Mouse (Mus musculus): ENCODE data around the gene Fam169a.
A peak's percentile ranks its signal among the peaks of the same experiment; 100 is the strongest.
"Not testable (repeated sequence)": the region's sequence is repeated elsewhere in the genome, so short reads cannot be mapped to it uniquely, and the experiment has no call there.

Gene Fam169a

DNA sequence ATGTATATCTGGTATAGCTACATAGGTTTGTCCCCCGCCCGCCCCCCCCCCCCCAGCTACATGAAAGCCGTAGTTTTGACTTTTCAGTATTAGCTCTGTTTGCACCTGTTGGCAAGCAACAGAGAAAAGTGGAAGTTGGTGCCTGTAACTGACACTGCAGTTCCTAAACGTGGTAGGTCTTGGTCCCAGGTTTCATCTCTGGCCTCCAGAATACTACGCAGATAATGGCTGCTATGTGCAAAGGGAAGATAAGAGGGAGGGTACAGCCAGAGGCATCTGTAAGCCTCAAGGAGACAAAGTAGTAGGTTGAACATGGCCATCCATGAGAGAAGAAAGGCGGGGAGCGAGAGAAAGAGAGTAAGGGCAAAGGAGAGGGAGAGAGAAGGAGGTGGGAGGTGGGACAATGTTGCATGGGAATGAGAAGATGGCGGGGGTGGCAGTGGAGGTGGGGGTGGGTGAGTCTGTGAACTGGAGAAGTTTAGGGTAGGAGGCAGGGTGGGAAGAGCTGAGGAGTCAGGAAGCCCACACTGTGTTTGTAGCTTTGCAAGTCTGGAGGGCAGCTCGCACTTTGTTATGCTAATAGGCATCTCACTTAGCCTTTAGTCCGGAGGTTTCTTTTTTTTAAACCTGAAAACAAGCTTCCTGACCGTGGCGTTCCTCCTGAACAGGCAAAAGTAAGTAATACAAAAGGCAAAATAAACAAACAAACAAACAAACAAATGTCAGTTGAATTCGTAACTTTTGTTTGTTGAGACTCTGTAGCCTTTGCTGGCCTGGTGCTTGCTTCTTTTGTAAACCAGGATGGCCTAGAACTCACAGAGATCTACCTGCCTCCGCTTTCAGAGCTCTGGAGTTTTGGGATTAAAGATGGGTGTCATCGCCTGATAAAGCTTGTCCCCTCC, at the start of gene Fam169a:
Gene Fam169a (plus strand): TSS at position 638 of the 902 bp plus-strand sequence.
- no peak for DNase-seq

DNA sequence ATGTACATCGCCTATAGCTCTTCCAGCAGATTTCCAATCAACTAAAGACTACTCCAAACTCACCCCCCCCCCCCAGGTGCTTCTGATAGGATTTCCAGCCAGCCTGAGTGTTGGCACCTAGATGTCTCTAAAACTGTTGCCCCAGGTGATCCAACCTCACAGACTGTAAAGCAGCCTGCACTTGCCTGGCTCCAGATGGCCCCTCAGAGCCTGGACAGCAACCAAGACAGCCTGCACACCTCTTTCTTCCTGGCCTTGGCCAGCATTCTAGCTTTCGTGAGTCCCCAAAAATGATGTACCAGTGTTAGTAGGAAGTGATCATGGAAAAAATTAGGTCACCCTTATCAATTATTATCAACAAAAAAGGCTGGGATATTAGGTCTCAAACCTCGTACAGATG, 49.4 kb upstream of the Fam169a start:
- DNase-seq: no peak

DNA sequence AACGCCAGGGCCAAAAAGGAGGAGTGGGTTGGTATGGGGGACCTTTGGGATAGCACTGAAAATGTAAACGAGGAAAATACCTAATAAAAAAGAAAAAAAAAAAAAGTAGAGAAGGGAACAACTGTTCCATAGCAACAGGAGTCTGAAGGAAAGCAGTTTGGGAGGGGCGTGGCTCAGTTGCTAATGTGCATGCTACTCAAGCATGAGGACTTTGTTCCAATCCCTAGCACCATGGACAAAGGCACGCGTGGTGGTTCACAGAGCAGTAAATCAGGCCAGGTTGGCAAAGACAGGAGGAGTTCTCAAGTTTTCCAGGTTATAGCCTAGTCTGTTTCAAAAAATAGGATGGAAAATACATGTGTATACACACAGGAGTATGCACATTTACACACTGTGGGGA, 47.0 kb upstream of the Fam169a start:
- no peak for DNase-seq

DNA sequence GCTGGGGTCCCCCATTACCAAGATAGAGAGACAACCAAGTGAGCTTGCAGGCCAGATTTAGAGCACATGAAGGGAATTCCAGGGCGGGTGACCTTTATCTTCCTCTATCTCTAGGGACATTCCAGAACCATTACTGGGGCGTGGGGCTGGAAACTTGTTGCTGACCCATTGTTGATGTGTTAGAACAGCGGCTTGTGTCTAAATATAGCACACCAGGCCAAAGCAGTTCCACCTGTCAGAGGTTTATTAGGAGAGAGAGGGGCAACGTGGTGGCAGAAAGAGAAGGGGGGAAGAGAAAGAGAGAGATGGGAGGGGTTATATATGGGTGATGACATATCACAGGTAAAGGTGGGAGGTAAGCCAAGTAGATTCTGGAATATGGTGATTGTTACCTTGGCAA, 45.2 kb upstream of the Fam169a start:
- DNase-seq: no peak

DNA sequence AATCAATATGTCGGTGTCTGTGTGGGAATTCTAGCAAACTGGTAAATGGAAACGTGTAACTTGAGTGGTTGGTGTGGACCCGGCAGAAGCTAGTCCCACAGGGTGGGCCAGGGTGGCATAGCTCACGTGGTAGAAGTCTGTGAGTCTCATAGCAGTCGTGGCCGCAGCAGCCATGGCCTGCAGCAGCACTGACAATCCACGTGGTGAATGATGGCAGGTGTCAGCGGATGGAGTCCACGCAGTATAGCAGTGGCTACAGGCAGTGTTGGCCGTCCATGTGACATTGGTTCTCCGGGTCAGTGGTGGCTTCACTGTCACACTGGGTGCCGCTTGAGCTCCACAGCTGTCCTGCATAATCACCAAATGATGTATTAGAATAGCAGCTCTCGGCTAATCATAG, 37.0 kb upstream of the Fam169a start:
- no peak for DNase-seq

DNA sequence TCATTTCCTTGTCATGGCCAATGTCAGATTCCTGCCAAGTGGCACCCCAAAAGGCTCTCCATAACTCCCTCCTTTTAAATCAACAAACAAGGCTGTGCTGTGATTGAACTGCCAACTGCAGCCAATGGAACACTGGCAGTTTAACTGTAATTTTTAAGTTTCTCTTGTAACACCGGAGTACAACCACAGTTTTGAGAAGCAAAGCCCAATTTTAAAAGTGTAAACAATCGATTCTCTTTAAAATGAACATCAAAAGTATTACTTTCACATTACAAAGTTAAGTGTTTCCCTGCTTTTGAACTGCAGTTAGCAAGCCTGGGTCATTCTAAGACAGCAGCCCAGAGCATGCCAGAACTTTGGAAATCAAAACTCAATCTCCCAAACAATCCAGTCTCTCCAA, 32.8 kb upstream of the Fam169a start, which contains the start of gene 1700029F12Rik:
Gene 1700029F12Rik (minus strand): TSS at position 101 of the 400 bp plus-strand sequence.
- no peak for DNase-seq

DNA sequence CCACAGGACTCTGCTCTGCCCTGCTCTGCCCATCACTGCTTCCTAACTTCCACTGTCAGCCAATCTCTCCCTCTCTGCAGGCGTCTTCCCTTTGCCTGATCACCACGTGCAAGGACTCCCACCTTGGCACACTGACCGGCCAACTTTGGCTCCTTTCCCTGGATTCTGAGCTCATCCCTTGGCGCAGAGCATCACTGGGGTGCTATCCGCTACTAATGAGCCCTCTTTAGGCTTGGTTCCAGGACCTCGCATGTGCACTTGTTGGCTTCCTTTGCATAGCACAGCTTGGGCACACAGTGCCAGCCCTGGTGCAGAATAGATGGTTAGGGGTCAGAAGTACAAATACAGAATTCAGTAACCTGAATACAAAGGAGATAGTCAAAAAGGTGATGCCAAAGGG, 15.9 kb upstream of the Fam169a start:
- DNase-seq: no peak

- peak; percentile 72 for DNase-seq
These were observed 14.4 kb upstream of the Fam169a start for GRCm38 (mm10) chr13:97052667-97053066.

DNA sequence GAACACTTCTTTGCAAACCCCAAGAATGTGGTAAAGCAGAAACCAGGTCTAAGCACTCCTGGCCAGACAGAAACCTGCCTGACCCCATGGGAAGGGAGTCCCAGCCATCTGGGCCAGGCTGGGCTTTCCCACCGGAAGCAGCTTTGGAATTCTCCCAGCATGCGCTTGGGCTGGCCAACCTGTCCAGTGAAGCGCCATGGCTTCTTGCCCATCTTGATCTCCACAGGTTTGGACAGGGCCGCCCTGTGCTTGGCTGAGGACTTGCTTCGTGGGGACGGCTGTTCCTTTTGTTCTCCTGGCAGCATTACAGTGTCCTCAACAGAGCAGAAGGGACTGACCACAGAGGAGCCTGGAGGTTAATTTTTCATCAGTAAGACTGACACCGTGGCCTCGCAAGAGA, 13.2 kb upstream of the Fam169a start:
- DNase-seq: no peak

DNA sequence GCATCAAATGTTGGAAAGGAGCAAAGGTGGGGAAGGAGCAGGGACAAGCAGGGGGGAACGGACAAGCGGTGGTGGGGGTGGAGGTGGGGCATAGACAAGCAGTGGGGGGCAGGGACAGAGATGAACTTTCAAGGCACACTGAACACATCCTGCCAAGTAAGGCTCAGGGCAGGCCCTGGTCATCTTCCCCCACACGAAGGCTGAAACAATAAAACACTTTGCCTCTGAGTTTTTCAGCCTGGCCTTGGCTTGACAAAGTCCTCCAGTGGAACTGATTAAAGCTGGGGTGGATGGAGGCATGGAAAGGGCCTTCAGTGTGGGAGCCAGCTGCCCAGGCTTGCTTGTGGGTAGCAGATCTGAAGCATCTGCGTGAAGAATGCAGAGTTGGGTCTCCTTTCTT, 9.3 kb upstream of the Fam169a start:
- DNase-seq: no peak

- DNase-seq: no peak
These were observed 7.3 kb upstream of the Fam169a start for GRCm38 (mm10) chr13:97059746-97060145.

- DNase-seq: no peak
These were observed 6.8 kb upstream of the Fam169a start for GRCm38 (mm10) chr13:97060331-97060730.

DNA sequence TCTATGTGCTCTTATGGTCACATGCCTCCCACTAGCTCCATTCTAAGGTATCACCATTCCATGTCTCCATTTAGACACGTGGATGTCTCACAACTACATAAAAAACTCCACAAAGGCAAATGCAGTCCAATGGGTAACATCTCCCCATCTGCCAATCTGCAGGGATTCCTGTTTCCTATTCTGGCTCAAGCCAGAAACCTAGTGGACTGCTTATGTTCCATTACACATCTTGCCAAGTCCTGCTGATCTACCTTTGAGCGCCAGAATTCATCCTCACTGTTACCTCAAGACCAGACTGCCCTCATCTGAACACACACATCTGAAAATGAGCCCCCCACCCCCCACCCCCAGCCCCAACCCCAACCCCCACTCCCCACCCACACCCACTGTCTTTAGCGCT, 4.9 kb upstream of the Fam169a start:
- no peak for DNase-seq

DNA sequence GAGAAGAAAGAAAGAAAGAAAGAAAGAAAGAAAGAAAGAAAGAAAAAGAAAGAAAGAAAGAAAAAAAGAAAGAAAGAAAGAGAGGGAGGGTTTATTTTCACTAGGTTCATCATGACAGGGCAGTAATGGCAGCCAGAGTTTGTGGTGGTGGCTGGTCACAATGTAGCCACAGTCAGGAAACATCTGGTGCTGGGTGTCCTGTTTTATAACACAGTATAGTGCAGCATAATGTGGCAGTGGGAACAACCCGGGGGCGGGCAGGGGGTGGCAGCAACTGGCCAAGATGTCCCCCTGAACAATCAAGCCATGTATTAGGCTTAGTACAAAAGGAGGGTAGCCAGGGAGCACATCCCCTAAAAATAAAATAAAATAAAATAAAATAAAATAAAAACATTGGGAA, 3.7 kb upstream of the Fam169a start:
- DNase-seq: no peak

GRCm38 (mm10) chr13:97064413-97064812, 2.7 kb upstream of the Fam169a start:
- no peak for DNase-seq

GRCm38 (mm10) chr13:97064844-97065621, 2.1 kb upstream of the Fam169a start:
- not testable (repeated sequence) for DNase-seq

GRCm38 (mm10) chr13:97067691-97068090, 605 bp downstream of the Fam169a start:
- no peak for DNase-seq

DNA sequence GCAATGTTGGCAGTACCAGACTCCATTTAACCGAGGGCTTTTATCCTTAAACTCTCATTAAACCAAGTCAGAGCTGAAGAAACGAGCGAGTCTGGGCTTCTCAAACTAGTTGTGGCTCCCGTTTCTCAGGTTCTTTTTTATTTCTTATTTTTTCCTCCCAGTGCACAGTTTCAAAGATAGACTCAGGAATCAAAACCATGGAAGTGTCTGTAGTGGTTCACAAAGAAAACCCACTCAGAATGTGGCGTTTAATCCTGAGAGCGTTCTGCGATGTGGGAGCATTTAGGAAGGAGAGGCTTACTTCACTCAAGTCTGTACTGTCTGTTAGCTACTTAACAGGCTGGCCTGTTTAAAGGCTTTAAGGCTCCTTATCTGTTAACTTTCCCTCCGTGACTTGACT, 1.1 kb downstream of the Fam169a start:
- DNase-seq: no peak

DNA sequence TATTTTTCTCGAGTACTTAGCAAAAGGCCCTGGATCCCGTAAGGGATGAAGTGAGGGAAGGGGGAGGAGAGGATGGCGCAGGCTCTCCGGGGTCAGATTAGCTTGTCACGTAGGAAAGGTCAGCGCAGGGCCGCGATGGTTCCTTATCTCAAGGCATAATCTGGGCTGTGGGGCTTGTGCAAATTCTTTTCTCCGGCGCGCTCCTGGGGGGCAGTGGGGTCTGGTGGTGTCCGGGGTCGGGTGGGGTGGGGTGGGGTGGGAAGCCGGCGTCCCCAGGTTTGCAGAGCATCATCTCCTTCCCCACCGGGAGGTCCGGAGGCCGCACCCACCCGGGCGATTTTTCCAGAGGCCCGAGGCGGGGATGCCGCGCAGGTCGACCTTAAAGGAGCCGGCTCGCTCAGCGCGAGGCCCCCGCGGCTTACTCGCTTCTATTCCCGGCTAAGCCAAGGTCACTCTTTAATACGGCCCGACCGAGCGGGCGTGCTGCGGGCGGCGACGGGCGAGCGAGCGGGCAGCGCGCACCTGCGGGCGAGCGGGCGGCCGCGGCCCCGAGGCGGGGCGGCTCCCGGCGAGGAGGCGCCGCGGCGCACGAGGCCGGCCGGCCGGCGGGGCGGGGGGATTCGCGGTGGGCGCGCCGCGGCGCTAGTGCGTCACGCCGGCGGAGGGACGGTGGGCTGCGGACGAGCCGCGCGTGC, 4.0 kb downstream of the Fam169a start:
- peak; percentile 65 for DNase-seq

DNA sequence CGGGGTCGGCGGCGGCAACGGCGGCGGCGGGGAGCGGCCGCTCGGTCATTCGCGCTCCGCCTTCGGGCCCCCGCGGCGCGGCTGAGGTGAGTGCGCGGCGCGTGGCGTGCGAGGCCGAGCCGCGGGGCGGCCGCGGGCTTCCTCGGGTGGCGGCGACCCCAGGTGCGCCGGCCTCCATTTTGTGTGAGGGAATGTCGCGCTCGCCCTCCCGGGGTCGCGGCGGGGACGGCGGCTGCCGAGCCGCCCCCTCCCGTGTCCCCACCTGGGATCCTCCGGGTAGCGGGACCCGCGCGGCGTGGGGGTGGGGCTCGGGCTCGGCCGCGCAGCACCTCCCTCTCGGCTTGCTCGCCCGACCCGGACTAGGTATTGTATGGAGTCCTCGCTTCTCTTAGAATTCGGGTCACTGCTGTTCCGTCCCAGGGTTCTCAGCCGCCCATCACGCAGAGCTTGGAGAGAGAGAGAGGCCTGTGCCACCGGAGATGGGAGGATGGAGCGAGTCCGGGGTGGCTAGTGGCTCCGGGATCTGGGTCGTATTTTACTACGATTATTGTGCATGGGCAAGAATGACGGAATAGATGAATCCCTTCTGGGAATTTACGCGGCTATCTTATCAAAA, 4.6 kb downstream of the Fam169a start:
- DNase-seq: peak; percentile 68

DNA sequence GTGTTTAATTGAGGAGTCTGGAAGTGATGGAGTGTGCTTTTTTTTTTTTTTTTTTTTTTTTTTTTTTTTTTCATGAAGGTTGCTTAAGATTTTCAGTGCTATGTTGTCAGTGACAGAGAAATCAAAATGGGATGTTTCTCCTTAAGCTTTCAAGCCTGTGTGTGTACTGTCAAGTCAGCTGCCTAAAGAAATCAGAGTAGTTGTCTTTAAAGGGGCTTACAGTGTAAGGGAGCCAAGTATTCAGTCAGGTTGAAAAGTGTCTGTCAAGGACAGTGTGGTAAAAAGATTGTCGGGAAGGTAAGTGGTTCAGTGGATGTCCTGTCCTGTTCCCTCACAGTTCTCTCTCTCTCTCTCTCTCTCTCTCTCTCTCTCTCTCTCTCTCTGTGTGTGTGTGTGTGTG, 6.4 kb downstream of the Fam169a start:
- DNase-seq: no peak

- DNase-seq: no peak
These were observed 10.5 kb downstream of the Fam169a start for GRCm38 (mm10) chr13:97077556-97077955.

DNA sequence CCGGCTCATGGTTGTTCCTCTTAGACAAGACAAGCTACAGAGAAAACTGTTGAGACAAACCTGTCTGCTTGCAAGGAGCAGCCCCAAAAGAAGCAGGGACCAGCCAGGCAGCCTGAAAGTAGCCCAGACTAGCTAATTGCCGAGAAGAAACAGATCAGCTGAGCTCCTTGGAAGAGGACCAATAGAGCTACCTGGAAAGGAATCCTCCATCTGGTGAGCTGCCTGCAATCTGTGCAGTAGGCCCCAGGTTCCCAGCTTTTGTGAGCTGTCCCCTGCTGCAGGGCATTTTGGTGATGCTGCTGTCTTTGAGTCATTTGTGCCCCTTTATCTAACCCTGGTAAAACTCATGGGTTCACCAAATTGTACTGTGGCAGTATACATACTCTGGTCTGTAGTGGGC, 13.1 kb downstream of the Fam169a start:
- DNase-seq: peak; percentile 18
